Mouse (Mus musculus) natural killer cell, adult 2 months (primary cell): Measurements from ENCODE around the gene P4ha3.

Experiments used
- DNase-seq, 2 experiments: peaks; one replicate each; pipeline ENCODE4 v3.0.0; 2022; ENCODE audit warnings: low spot score in 2 of 2

The P4ha3 gene

GRCm38 (mm10) chr7:100305894-100306293 lies 20.6 kb downstream of the P4ha3 start:
- no peak for DNase-seq

- no peak for DNase-seq
Observed at GRCm38 (mm10) chr7:100307872-100308653, 22.7 kb downstream of the P4ha3 start.

- DNase-seq: no peak
Observed at GRCm38 (mm10) chr7:100309216-100309615, 23.9 kb downstream of the P4ha3 start.

GRCm38 (mm10) chr7:100309679-100310078 lies 24.4 kb downstream of the P4ha3 start:
- DNase-seq: no peak

- no peak for DNase-seq
Observed at GRCm38 (mm10) chr7:100310290-100310689, 25.0 kb downstream of the P4ha3 start.

GRCm38 (mm10) chr7:100312716-100313115 lies 27.4 kb downstream of the P4ha3 start:
- DNase-seq: no peak

GRCm38 (mm10) chr7:100316924-100317323 lies 31.6 kb downstream of the P4ha3 start:
- DNase-seq: no peak

- DNase-seq: no peak
Observed at GRCm38 (mm10) chr7:100317534-100317933, 32.2 kb downstream of the P4ha3 start.

- DNase-seq: no peak
Observed at GRCm38 (mm10) chr7:100323721-100324120, 38.4 kb downstream of the P4ha3 start.

GRCm38 (mm10) chr7:100325482-100325881 lies 40.2 kb downstream of the P4ha3 start:
- DNase-seq: peak in 1 of 2 experiments; percentile 11

- DNase-seq: no peak
Observed at GRCm38 (mm10) chr7:100327514-100327913, 42.2 kb downstream of the P4ha3 start.

- DNase-seq: no peak
Observed at GRCm38 (mm10) chr7:100328636-100329035, 43.3 kb downstream of the P4ha3 start.

- DNase-seq: no peak
Observed at GRCm38 (mm10) chr7:100331269-100331668, 45.9 kb downstream of the P4ha3 start.

- no peak for DNase-seq
Observed at GRCm38 (mm10) chr7:100335921-100336320, 50.6 kb downstream of the P4ha3 start.

- DNase-seq: no peak
Observed at GRCm38 (mm10) chr7:100354984-100355383, 69.7 kb downstream of the P4ha3 start.

- no peak for DNase-seq
Observed at GRCm38 (mm10) chr7:100356324-100356723, 71.0 kb downstream of the P4ha3 start.

GRCm38 (mm10) chr7:100356768-100357167 lies 71.4 kb downstream of the P4ha3 start:
- no peak for DNase-seq

GRCm38 (mm10) chr7:100357856-100358255 lies 72.5 kb downstream of the P4ha3 start:
- DNase-seq: no peak

GRCm38 (mm10) chr7:100363162-100363561 lies 77.8 kb downstream of the P4ha3 start:
- DNase-seq: no peak

GRCm38 (mm10) chr7:100364888-100365287 lies 79.6 kb downstream of the P4ha3 start:
- DNase-seq: no peak
